Mouse (Mus musculus): ENCODE data around the gene Zfp740.
"Not testable (repeated sequence)": the region's sequence is repeated elsewhere in the genome, so short reads cannot be mapped to it uniquely, and the experiment has no call there.

DNA sequence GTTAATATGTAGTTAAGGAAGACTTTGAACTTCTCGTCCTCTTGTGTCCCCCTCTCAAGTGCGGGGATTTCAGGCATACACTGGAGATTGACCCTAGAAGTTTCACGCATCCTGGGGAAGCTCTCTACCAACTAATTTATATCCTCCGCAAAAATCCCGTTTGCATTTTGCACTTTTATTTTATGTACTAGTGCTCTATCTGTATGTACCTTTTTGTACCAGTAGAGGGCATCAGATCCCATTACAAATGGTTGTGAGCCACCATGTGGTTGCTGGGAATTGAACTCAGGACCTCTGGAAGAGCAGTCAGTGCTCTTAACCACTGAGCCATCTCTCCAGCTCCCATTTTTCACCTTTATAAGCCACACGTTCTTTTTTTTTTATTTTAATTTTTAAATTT lies 48.0 kb upstream of the Zfp740 start:
- TF ChIP-seq CTCF (conservative IDR thresholded peaks at IDR 0.05; ENCODE audit: low read length) = peak; percentile 52
- TF ChIP-seq NANOG, POU5F1 (IDR thresholded peaks at IDR 0.05; ENCODE audit: borderline replicate concordance, low read length): not testable (repeated sequence)

Data from E14TG2a.4 (cell line).